9 mouse cellular contexts compared by ENCODE assay signal in genomic region chr19:6977759-6978638, GRCm38 (mm10). TPM values are rescaled to one million over a fixed set of nuclear protein-coding genes. Genes with fewer than 3 reads are reported as not detected.
DNase-seq lines count a peak whose midpoint lies in the region; ATAC-seq and TF ChIP-seq lines count a peak whose summit lies in the region.
"Had no signal": no experiment of that assay in that cellular context is flagged by ENCODE, and none has a peak within 500 bp of the region (broad histone marks: within the 10 kb centered on the region; RNA-seq: fewer than 3 reads in every experiment).

No protein-coding gene starts in this region.

- H3K9ac ChIP-seq in liver, embryonic 13.5 days: peak overlapping the region; percentile 83

- H3K9me3 ChIP-seq in liver, embryonic 13.5 days (replicated peaks): no peaks in the 10 kb centered on the region

- ATAC-seq in liver, embryonic 13.5 days (ENCODE audit: low read depth): no peak
- ATAC-seq: inflammation-experienced regulatory T-cells, adult 6 months had no signal

- TF ChIP-seq CTCF in thymus, adult 2 months (IDR thresholded peaks at IDR 0.05; ENCODE audit: borderline replicate concordance, control insufficient read depth, extremely low read depth, insufficient read depth, low read length, poor library complexity): no peak

- H3K4me2 ChIP-seq in liver, embryonic 13.5 days: peak overlapping the region; percentile 97

- no peak overlapping the region for H3K4me3 ChIP-seq in thymus, adult 2 months (ENCODE audit: control insufficient read depth, insufficient read depth, low read length)
- peak overlapping the region; percentile 80 for H3K4me3 ChIP-seq in liver, embryonic 13.5 days (replicated peaks)

- peak; percentile 69 for DNase-seq in cerebellum, adult 9-10 months
- DNase-seq in cerebellum, adult 8-10 months: no peak
- DNase-seq in thymus, adult 2 months: no peak
- no peak for DNase-seq in thymus, postnatal 10 days (ENCODE audit: low spot score in 2 of 2)
- no peak for DNase-seq in liver, embryonic 13.5 days
- no peak for DNase-seq in frontal cortex, postnatal 36 days (ENCODE audit: low spot score in 2 of 2)
- no peak for DNase-seq in gastrocnemius, postnatal 10 days
- DNase-seq in layer of hippocampus, postnatal 14 days (ENCODE audit: low spot score in 2 of 2): no peak

- 90% methylated on average over 13 of the region's 13 CpGs for WGBS in thymus, adult 2 months
- WGBS in liver, embryonic 13.5 days (ENCODE audit: insufficient replicate concordance): 71% methylated on average over 13 of the region's 13 CpGs

- H3K27ac ChIP-seq in thymus, adult 2 months (ENCODE audit: control insufficient read depth, insufficient read depth, low read length): peak overlapping the region; percentile 14; the same call in 1 of the 2 replicates
- peak overlapping the region; percentile 89 for H3K27ac ChIP-seq in liver, embryonic 13.5 days

- H3K4me1 ChIP-seq in thymus, adult 2 months (replicated peaks; ENCODE audit: control insufficient read depth, insufficient read depth, low read length): peaks cover 32% of the 10 kb centered on the region
- H3K4me1 ChIP-seq in liver, embryonic 13.5 days (replicated peaks): peaks cover 79% of the 10 kb centered on the region

- peaks cover 6% of the 10 kb centered on the region; the same call in 1 of the 2 replicates for H3K36me3 ChIP-seq in thymus, adult 2 months (ENCODE audit: control insufficient read depth, insufficient read depth, low read length)
- H3K36me3 ChIP-seq in liver, embryonic 13.5 days: peaks cover 35% of the 10 kb centered on the region

- TF ChIP-seq POLR2A in thymus, adult 2 months (IDR thresholded peaks at IDR 0.05; ENCODE audit: control insufficient read depth, extremely low read depth, insufficient read depth, low read length, poor library complexity): no peak

- no peaks in the 10 kb centered on the region for H3K27me3 ChIP-seq in thymus, adult 2 months (ENCODE audit: control insufficient read depth, insufficient read depth, low read length)
- H3K27me3 ChIP-seq in liver, embryonic 13.5 days: no peaks in the 10 kb centered on the region

RNA-seq across cellular contexts. Expression of gene Plcb3, which starts 1.7 kb away (rescaled TPM):
- 27.2 and 35.5 TPM in 2 replicates for polyA plus RNA-seq in thymus, adult 2 months (2012; rRNA removed)
- polyA plus RNA-seq in liver, embryonic 13.5 days (2015; fragmentation: Nextera tagmentation; extraction: Ambion mirVana): 5.6 and 6.3 TPM in 2 replicates
- total RNA-seq in gastrocnemius, postnatal 10 days (2021): 10 to 100 TPM; 12.1 to 17.3 TPM
- total RNA-seq in layer of hippocampus, postnatal 14 days (2021): 10 to 100 TPM; 14.7 to 15.9 TPM

RNA-seq across cellular contexts. Expression of gene Fkbp2, which starts 2.3 kb away (rescaled TPM):
- 33.2 and 39.4 TPM in 2 replicates for polyA plus RNA-seq in thymus, adult 2 months (2012; rRNA removed)
- polyA plus RNA-seq in liver, embryonic 13.5 days (2015; fragmentation: Nextera tagmentation; extraction: Ambion mirVana): 88.0 and 91.6 TPM in 2 replicates
- 10 to 100 TPM; 16.6 to 23.3 TPM for total RNA-seq in gastrocnemius, postnatal 10 days (2021)
- total RNA-seq in layer of hippocampus, postnatal 14 days (2021): 10 to 100 TPM; 68.8 to 73.3 TPM

RNA-seq across cellular contexts. Expression of gene Ppp1r14b, which starts 3.2 kb away (rescaled TPM):
- 337 and 340 TPM in 2 replicates for polyA plus RNA-seq in thymus, adult 2 months (2012; rRNA removed)
- 73.6 and 81.7 TPM in 2 replicates for polyA plus RNA-seq in liver, embryonic 13.5 days (2015; fragmentation: Nextera tagmentation; extraction: Ambion mirVana)
- 100 to 1,000 TPM; 261 to 293 TPM for total RNA-seq in gastrocnemius, postnatal 10 days (2021)
- 100 to 1,000 TPM in 1 of 2 experiments, 10 to 100 TPM in 1; 96.6 to 107 TPM for total RNA-seq in layer of hippocampus, postnatal 14 days (2021)

RNA-seq across cellular contexts. Expression of gene Vegfb, which starts 9.5 kb away (rescaled TPM):
- polyA plus RNA-seq in thymus, adult 2 months (2012; rRNA removed): 38.4 and 38.8 TPM in 2 replicates
- polyA plus RNA-seq in liver, embryonic 13.5 days (2015; fragmentation: Nextera tagmentation; extraction: Ambion mirVana): 13.7 and 16.0 TPM in 2 replicates
- 10 to 100 TPM; 73.4 to 94.4 TPM for total RNA-seq in gastrocnemius, postnatal 10 days (2021)
- 10 to 100 TPM; 67.4 to 70.3 TPM for total RNA-seq in layer of hippocampus, postnatal 14 days (2021)

RNA-seq across cellular contexts. Expression of gene Dnajc4, which starts 14.4 kb away (rescaled TPM):
- 28.0 and 31.6 TPM in 2 replicates for polyA plus RNA-seq in thymus, adult 2 months (2012; rRNA removed)
- polyA plus RNA-seq in liver, embryonic 13.5 days (2015; fragmentation: Nextera tagmentation; extraction: Ambion mirVana): 9.8 and 11.8 TPM in 2 replicates
- 10 to 100 TPM; 32.5 to 33.9 TPM for total RNA-seq in gastrocnemius, postnatal 10 days (2021)
- total RNA-seq in layer of hippocampus, postnatal 14 days (2021): 10 to 100 TPM; 18.7 to 24.2 TPM
